19 mouse cellular contexts compared by ENCODE assay signal in the genomic region with DNA sequence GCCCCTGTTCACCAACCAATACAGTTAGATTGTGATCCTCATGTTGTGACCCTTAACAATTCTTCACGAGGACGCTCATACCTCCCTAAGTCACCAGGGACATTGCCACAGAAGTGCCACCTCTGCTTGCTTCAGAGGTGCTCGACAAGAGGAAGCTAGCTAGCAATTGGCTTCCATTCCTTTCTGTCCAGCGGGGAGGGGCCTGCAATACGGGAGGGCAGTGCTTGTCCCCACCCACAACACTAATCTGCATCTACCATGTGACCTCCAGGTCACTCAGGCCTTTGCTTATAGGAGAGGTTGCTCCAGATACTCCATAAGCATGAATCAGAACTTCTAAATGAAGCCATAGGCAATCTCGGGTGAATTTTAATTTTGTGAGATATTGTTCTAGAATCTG. TPM values are rescaled to one million over a fixed set of nuclear protein-coding genes. Genes with fewer than 3 reads are reported as not detected.
"Had no signal": no experiment of that assay in that cellular context is flagged by ENCODE, and none has a peak within 500 bp of the region (broad histone marks: within the 10 kb centered on the region; RNA-seq: fewer than 3 reads in every experiment).

No protein-coding gene starts in this region.

- H3K4me3 ChIP-seq: intestine, embryonic 15.5 days; kidney, embryonic 15.5 days; left cerebral cortex, adult 2 months; liver, embryonic 13.5 days; megakaryocyte, embryonic 14.5 days; midbrain, embryonic 12.5 days; midbrain, embryonic 15.5 days; neural tube, embryonic 12.5 days; neural tube, embryonic 15.5 days had no signal

- DNase-seq: kidney, adult 11 months; kidney, adult 8-10 months; kidney, postnatal 10 days; kidney, postnatal 36 days; layer of hippocampus, postnatal 36 days; liver, embryonic 13.5 days; right cerebral cortex, adult 18-20 months; right cerebral cortex, postnatal 14 days; right cerebral cortex, postnatal 4 days; thymus, postnatal 36 days had no signal

- ATAC-seq: intestine, embryonic 15.5 days; midbrain, embryonic 15.5 days had no signal

- H3K9ac ChIP-seq: intestine, embryonic 15.5 days; kidney, embryonic 15.5 days; liver, embryonic 13.5 days; midbrain, embryonic 12.5 days; midbrain, embryonic 15.5 days; neural tube, embryonic 12.5 days; neural tube, embryonic 15.5 days had no signal

- H3K4me2 ChIP-seq: intestine, embryonic 15.5 days; kidney, embryonic 15.5 days; liver, embryonic 13.5 days; midbrain, embryonic 12.5 days; midbrain, embryonic 15.5 days; neural tube, embryonic 12.5 days; neural tube, embryonic 15.5 days had no signal

- H3K36me3 ChIP-seq: intestine, embryonic 15.5 days; kidney, embryonic 15.5 days; liver, embryonic 13.5 days; midbrain, embryonic 12.5 days; midbrain, embryonic 15.5 days; neural tube, embryonic 12.5 days; neural tube, embryonic 15.5 days had no signal

- H3K27ac ChIP-seq: intestine, embryonic 15.5 days; kidney, embryonic 15.5 days; left cerebral cortex, adult 2 months; liver, embryonic 13.5 days; macrophage; midbrain, embryonic 12.5 days; midbrain, embryonic 15.5 days; neural tube, embryonic 12.5 days; neural tube, embryonic 15.5 days had no signal

- H3K9me3 ChIP-seq: intestine, embryonic 15.5 days; kidney, embryonic 15.5 days; liver, embryonic 13.5 days; midbrain, embryonic 12.5 days; midbrain, embryonic 15.5 days; neural tube, embryonic 15.5 days had no signal

RNA-seq across cellular contexts. Expression of gene Esyt3, which starts 5.0 kb away (rescaled TPM):
- polyA plus RNA-seq: macrophage had no signal
